Mouse (Mus musculus) G1E (cell line): ENCODE measurements around the gene Cyp2j5.

ENCODE experiments used
- CTCF ChIP-seq: IDR thresholded peaks from 2 replicates; pipeline ENCODE4 v1.5.1; 2012; ENCODE audit warnings: low read depth, low read length, inconsistent platforms, mixed read lengths
- GATA1 ChIP-seq: IDR thresholded peaks from 2 replicates; pipeline ENCODE4 v1.6.1; 2012; ENCODE audit warnings: borderline replicate concordance, low read length, inconsistent platforms, mixed read lengths
- GATA2 ChIP-seq: IDR thresholded peaks from 2 replicates; pipeline ENCODE4 v1.6.1; 2012; ENCODE audit warnings: low read depth, low read length, inconsistent platforms, borderline replicate concordance
- TAL1 ChIP-seq: conservative IDR thresholded peaks from 2 replicates; pipeline ENCODE4 v1.6.1; 2012; ENCODE audit warnings: low read depth, low read length, inconsistent platforms, mixed read lengths

GRCm38 (mm10) chr4:96705281-96705951, 41.5 kb upstream of the Cyp2j5 start:
- TF ChIP-seq CTCF, result no peak
- TF ChIP-seq GATA2, result no peak
- no peak for TF ChIP-seq GATA1
- TF ChIP-seq TAL1, result no peak
